Mouse (Mus musculus): ENCODE results near the gene Ciapin1. TPM values are rescaled to one million over a fixed set of nuclear protein-coding genes. Genes with fewer than 3 reads are reported as not detected.
A peak's percentile ranks its signal among the peaks of the same experiment; 100 is the strongest.

Gene Ciapin1
- total RNA-seq, 2 experiments from 2014 or later = 101 to 127 TPM

DNA sequence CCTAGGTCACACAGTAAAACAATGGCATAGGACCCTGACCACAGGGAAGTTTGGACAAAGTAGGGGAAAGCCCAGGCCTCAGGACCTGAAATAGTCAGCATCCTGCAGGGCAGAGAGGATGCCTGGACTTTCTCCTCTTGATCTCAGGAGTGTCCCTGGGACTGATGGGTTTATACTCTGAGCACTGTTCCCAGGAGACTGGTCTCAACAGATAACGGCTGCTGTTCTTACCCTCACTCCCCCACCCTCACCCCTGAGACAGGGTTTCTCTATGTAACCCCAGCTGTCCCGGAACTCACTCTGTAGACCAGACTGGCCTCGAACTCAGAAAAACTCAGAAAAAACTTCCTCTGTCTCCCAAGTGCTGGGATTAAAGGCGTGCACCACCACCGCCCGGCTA is 29.8 kb downstream of the Ciapin1 start:
- DNase-seq = no peak

DNA sequence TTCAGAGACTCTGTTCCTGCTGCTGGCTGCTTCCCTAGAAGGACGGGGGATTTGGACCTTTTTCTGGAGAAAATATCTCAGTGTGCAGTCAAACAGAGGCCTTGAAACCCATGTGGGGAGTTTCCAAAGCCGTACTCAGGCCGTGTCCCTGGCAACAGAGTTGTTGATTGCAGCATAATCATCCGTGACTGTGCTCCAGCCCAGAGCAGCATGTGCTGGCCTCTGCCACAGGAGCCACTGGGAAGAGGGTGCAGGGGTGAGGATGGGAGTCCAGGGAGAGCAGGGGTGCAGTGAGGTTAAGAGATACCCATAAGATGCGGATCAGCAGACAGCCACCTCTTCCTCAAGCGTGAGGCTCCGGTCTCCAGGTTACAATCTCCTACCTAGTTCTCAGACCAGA is 30.7 kb downstream of the Ciapin1 start:
- peak; percentile 71 for DNase-seq

DNA sequence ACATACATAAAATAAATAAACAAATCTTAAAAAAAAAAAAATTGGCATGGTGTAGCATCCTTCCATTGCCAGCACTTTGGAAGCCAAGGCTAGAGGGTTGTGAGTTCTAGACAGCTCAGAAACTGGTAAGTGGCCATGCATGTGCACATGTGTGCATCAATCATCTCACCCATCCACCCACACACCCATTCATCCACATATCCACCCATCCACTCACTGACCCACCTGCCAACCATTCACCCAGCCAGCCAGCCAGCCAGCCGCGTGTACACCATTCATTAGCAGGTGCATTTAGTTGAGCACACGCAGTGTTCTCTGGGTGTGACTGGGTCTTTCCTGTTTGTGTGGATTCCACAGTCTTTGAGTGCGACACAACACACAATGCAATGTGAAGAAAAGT is 32.3 kb downstream of the Ciapin1 start:
- no peak for DNase-seq

DNA sequence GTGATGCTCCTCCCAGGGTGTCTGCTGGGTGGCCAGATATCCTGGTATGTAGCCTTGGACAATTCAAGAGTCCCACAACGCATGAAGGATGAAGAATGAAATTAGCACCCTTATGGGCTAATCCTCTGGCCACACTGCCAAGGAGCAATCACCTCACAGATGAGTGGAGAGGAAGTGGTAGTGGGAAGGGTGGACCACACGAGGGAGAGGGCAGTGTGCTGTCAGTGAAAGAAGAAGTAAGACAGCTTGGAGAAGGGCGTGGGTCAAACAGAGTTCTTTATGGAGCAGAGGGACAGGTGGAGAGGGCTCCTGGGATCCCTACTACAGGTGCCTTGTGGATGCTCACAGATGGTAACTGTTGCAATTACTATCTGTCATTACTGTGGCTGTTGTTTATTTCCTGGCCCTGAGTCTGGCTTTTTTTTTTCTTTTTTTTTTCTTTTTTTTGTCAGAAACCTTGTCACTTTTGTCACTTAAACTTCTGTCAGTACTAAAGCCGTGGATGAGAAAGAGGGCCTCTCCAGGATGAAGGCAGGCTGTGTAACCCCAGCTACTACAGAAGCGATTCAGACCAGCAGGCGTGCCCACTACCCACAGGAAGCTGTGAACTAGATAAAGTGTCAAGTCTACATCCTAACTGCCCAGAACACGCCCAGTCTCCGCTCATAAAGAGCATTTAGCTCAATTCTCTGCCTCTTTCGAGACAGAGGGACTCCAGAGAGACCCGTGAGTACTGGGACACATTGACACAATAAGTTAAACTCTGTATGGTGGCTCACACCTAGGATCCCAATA is 33.4 kb downstream of the Ciapin1 start:
- DNase-seq = no peak

DNA sequence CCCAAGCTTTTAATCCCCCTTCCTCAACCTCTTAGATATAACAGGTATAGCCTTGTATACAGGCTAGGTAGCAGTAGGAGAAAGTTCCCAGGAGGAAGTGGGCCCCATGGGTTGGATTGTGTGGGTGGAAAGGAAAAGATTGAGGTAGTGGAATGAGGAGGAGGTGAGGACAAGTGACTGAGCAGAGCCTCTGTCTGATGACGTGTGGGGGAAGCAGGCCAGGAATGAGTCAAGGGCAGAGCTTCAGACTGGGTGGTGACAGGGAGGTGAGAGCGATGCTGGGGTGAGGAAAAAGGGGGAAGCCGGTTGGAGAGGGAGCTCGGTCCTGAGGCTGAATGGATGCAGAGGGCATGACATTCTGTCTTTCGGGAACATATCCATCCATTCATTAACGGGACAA is 34.6 kb downstream of the Ciapin1 start:
- DNase-seq = peak; percentile 36

DNA sequence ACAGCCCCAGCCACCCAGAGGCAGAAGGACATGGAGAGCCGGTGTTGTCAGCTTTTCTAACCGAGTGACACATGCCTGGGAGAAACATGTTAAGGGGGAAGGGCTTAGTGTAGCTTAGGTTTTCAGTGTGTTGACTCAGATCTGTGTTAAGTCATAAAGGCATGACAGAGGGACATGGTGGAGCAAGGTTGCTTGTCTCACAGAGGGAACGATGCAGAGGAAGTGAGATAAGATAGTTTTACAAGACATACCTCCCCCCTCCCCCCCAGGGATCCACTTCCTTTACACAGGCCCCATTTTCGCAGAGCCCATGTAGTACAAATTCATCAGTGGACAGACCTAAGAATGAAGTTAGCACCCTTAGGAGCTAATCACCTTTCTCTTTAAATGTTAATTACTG is 35.8 kb downstream of the Ciapin1 start:
- no peak for DNase-seq

DNA sequence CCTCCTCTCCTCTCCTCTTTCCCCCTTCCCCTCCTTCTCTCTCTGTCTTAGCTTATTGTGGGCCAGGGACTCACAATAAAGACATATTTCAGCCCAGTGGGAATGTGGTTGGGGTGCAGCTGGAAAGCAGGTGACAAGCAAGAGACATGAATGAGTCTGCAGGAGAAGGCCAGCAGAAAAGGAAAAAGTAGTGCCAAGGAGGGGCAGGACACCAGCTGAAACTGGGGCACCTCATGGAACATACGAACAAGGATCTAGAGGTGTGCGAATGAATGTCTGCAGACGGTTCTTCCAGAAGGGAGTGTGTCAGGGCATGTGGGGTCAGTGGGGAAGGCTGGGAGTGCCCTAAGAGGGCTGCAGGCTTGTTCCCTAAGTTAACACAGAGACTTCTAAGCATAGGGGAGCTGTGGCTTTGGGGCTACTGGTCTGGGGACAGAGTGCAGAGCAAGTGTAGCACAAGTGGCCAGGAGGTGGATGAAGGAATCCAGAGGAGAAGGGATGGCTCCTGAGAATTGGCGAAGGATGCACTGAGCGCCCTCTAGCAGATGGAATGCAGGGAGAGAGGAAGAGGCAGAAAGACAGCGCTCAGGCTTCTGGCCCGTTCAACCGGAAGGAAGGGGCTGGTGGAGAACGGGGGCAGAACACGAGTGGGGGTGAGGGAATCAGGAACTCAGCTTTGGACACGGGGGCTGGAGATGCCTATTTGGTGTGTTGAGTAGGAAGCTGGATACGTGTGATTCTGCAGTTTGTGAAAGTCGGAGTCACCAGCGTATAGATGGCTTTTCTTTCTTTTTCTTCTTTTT is 36.7 kb downstream of the Ciapin1 start:
- peak; percentile 47 for DNase-seq

DNA sequence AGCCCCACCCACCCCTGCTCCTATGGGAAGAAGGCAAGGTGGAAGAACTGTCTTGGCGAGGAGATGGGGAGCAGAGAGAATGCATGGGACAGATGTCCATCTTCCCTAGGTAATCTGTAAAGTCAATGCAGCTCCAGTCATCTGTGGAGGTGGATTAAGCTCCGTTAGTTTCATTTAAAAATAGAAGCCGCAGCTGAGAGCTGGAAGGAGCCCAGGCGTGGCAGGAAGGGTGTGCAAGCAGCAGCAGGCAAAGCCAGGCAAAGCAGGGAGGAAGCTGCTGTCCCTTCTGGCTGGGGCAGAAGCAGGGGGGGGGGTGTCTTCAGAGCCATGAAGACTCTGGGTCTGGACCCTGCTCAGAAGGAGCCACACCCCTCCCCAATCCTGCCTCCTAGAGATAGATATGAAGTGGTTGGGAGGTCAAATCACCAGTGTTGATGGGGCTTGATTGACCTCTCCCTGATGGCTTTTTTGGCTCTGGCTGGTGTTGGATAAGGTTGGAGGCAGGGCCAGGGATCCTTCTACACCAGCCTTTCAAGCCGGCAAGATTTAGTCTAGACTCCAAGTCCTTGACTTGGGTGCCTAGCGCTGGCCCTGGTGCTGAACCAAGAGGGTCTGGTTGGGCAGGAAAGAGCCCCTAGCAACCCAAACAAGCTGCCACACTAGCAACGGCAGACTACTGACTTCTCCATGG is 37.7 kb downstream of the Ciapin1 start:
- DNase-seq = no peak

DNA sequence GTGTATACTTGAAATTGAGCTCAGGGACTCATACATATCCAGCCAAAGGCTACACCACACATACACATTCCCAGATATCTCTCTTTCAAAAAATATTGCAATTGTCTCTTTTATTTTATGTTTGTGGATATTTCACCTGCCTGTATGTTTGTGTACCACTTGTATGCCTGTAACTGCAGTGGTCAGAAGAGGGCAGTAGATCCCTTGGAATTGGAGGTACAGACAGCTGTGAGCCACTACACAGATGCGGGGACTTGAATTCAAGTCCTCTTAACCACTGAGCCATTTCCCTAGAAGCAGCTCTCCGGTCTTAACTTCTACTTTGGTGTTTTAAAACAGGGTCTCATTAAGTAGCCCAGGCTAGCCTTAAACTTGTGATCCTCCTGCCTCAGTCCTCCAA is 43.4 kb downstream of the Ciapin1 start:
- DNase-seq = no peak

DNA sequence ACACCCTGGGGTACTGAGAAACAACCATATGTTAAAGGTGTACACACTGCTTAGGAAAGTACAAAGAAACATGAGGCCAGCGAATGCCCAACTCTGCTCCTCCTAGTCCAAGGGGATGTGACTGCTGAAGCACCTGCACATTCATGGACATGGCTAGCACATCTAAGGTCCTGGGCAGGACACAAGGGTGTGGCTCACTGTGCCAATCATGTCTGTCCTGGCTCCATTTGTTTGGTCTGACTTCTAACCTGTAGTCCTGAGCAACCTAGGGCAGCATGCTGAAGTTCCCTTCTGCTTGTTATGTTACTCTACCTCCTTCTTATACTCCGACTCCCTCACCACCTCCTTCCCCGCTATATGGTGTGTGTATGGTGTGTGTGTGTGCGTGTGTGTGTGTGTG is 43.8 kb downstream of the Ciapin1 start:
- no peak for DNase-seq

DNA sequence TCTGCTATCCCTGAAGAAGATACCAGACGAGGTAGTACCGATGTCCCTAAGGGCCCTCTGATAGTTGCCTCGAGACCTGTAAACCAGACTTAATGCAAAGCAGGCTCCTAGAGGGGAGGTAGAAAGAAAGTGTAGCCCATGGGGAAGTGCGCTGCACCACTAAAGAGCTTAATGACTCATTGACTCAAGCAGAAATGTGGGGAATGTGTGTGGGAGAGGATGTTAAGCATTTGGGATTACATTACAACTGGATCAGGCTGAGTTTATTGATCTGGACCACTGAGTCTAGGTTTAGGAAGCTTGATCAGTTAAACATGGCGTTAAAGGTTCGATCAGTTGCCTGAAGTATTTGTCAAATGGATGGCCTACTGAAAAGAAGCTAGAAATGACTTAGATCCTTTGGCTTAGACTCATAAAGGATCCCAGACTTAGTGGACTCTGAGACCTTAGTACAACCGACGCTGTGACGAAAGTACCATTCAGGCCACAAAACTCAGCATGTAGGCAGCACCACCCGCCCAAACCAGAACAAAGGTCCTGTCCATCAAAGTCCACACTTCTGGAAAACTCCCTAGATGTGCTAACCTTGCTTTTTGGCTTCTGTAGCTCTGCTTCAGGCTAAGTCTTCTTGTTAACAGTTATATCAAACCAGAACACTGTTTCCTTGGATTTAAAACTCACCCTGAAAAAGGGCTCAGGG is 48.8 kb downstream of the Ciapin1 start:
- DNase-seq = no peak

DNA sequence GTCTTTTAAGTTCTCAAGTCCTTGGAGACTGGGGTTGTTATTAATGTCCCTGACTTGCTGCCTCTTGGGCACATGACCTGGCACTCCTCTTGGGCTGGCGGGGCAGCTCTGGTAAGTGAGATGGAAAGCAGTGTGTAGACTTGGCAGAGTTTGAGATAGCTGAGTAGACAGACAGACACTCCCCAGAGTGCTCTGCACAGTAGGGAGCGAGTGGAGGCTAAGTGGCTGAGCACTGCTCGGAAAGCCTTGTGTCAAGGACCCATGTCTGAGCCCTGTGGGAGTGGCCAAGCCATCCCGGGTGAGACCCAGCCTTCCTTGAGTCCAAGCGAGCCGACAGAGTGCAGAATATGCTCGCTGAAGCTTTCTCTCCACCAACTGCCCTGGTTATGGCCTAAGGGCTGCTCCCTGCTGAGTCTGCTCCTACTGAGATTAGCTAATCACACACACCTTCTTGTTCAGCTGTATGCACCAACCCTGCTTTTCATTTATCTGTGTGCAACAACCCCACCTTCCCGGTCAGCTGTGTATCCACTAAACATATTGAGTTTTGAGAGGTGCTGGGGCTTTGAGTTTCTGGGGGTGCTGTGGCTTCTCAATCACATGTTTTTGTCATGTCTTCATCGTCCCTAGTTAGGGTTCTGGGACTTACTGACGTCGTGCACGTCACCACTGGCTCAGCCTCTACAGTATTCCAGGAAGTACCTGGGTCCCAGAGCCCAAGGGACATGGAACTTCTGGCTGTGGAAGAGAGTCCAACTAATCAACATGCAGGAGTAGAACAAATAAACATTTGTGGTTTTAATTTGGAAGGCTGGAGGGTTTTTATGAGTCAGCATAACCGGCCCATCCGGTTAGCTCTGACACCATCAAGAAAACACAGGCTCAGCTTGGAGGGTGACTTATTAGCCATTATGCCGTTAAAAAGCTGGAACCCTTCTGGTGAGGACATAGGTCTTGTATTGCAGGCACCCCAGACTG is 50.3 kb downstream of the Ciapin1 start:
- peak; percentile 73 for DNase-seq

DNA sequence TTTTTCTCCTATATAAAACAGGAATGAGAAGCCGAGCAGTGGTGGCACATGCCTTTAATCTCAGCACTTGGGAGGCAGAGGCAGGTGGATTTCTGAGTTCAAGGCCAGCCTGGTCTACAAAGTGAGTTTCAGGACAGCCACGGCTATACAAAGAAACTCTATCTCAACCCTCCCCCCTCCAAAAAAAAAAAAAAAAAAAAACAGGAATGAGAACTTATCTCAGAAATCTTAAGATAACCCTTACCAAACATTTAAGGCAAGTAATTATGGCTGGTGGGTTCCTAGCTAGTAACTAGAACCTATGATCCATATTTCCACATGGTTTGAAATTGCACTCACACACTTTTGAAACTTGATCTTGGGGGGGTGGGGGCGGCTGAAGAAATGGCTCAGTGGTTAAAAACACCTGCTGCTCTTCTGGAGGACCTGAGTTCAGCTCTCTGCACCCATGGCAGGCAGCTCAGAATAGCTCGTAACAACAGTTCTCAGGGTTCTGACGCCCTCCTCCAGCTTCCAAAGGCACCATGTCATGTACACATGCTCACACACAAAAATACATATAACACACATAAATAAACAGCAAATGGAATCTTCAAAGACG is 52.1 kb downstream of the Ciapin1 start:
- no peak for DNase-seq

DNA sequence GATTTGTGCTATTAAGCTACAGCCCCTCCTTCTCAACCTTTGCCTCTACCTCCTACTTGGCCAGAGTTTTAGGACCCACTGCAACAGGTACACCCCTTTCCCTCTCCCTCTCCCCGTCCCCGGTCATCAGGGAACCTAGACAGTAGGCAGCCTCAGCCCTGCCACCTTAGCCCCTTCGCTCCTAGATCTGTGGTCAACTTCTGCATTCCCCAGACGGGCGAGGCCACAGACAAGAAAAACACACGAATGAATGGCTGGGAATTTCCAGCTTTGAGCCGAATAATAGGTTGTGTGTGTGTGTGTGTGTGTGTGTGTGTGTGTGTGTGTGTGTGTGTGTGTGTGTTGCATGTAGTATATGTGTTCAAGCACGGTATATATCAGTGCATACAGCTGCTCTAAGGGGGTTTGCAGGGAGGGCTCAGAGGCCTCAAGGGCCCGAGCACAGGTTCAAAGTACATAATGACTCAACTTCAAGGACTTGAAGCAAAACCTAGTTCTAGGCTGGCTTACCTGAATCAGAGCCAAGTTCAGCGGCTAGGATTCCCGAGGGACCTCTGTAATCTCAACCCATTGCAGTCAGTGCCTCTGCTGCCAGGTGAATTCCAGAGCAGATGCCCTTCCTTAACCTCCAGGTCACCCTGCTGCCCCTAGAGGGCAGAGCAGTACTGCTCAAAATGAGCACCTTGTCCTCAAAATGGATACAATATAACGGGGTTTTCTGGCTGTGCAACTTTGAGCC is 52.7 kb downstream of the Ciapin1 start:
- DNase-seq = peak; percentile 78

DNA sequence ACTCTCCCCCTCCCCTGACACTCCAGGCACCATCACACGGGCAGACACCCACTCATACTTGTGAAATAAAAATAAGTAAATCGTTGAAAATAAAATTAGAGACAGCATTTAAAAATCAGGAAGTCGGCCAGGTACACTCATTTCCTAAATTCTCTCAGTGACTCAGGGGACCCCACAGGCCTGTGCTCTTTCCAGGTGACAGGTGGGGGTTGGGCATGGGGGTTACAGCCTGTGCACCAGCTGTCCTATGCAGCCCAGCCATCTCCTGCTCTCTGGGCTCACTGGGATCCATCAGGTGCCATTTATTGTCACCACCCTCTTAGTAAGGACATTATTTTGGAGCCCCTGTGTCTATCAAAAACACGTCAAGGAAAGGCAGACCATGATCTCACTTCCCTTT is 54.3 kb downstream of the Ciapin1 start:
- DNase-seq = no peak

DNA sequence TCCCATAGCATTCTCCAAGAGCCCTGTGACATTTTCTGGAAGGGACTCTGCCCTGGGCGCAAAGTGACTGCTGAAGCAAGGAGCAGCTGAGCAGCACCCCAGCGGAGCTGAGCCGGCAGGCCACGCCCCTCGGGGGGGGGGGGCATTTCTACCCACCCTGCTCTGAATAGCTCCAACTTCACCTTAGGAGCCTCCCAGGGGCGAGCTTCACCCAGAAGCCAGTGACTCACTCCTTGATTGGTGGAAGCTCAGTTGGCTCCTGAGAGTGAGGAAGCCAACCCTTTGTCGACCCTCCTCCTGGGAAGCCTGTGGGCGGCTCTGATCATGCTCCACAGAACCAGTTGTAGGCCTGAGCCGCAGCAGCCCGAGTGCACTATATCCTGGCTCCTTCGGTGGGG is 56.3 kb downstream of the Ciapin1 start:
- DNase-seq = no peak

DNA sequence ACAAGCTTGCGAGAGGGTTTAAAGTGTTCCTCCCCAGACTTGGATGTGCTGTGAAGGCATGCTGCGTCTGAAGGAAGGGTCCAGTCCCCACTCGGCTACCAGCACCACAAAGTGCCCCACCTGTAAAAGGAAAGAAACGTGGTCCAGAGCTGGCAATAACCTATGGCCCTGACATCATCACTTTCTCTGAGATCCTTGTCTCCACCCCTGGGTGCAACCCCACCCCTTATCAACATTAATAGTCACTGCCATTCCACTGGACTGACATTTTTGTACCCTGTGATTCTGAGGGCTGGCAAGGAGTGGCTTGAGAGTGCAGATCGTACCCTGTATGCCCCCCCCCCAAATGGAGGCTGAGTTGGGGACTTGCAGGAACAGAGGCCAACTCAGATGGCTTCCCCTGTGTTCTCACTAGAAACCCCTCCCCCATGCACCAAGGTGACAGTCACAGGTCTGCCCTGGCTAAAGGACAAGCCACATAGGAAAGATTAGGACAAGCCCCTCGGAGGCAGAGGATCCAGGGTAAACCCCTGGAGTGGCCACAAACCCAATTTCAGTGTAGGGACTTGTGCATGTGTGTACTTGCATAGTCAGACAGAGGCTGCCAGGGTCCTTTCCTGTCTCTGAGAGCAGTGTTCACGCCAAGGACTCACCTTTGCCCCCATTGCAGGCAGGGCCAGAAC is 56.9 kb downstream of the Ciapin1 start:
- DNase-seq = peak; percentile 66

DNA sequence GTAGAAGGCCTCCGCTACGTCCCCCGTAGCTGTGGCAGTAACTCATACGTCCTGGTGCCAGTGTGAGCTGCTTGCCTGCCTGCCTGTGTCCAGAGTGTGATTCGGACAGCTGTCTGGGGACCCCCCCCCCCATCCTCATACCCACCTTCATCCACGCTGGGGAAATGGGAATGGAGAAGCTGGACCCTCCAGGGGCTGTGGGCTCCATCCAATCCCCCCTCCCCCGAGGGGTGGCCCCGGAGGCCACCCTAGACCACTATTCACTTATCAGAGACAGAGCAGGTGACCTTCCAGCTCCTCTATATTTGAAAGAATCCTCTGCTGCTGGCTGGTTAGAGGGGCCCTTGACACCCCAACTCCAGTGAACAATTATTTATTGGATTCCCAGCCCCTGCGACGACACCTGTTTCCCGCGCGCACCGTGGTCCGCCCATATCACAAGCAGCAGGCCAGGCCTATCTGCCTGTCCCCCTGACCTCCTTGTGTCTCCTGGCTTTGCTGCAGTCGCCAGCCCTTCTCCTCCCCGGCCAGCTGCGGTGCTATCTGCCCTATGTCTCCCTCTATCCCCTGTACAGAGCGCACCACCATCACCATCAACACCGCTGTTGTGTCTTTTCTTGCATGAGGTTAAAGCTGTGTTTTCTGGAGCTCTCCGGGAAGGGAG is 57.5 kb downstream of the Ciapin1 start:
- DNase-seq = no peak
